ENCODE assay signal across 28 mouse cellular contexts in genomic region chr2:130928530-130928929, GRCm38 (mm10).
"Had no signal": no experiment of that assay in that cellular context is flagged by ENCODE, and none has a peak within 500 bp of the region (broad histone marks: within the 10 kb centered on the region; RNA-seq: fewer than 3 reads in every experiment).

No protein-coding gene starts in this region.

- H3K9me3 ChIP-seq: embryonic facial prominence, embryonic 10.5 days; embryonic facial prominence, embryonic 12.5 days; embryonic facial prominence, embryonic 13.5 days; embryonic facial prominence, embryonic 15.5 days; forebrain, embryonic 10.5 days; forebrain, embryonic 12.5 days; forebrain, embryonic 13.5 days; forebrain, embryonic 15.5 days had no signal

- H3K36me3 ChIP-seq: embryonic facial prominence, embryonic 10.5 days; embryonic facial prominence, embryonic 12.5 days; embryonic facial prominence, embryonic 13.5 days; embryonic facial prominence, embryonic 15.5 days; forebrain, embryonic 10.5 days; forebrain, embryonic 12.5 days; forebrain, embryonic 15.5 days had no signal

- DNase-seq: cerebellum, adult 8-10 months; cerebellum, adult 9-10 months; cerebellum, adult 9-11 months; cerebellum, postnatal 10 days; cerebellum, postnatal 14 days; cerebellum, postnatal 25 days; cerebellum, postnatal 36 days; embryo, embryonic 11 days; forebrain, postnatal 0 days; gastrocnemius, adult 2 months; gastrocnemius, postnatal 10 days; gastrocnemius, postnatal 14 days; gastrocnemius, postnatal 25 days; gastrocnemius, postnatal 36 days; heart, adult 11 months; heart, adult 18-20 months; heart, adult 2 months had no signal

- H3K27me3 ChIP-seq: embryonic facial prominence, embryonic 12.5 days; embryonic facial prominence, embryonic 13.5 days; embryonic facial prominence, embryonic 15.5 days; forebrain, embryonic 12.5 days; forebrain, embryonic 13.5 days; forebrain, embryonic 15.5 days had no signal

- H3K27ac ChIP-seq: embryonic facial prominence, embryonic 10.5 days; embryonic facial prominence, embryonic 12.5 days; embryonic facial prominence, embryonic 13.5 days; embryonic facial prominence, embryonic 15.5 days; forebrain, embryonic 10.5 days; forebrain, embryonic 12.5 days; forebrain, embryonic 13.5 days; forebrain, embryonic 15.5 days; gastrocnemius, adult 2 months; heart, adult 2 months had no signal

- H3K4me2 ChIP-seq: embryonic facial prominence, embryonic 12.5 days; embryonic facial prominence, embryonic 13.5 days; embryonic facial prominence, embryonic 15.5 days; forebrain, embryonic 12.5 days; forebrain, embryonic 13.5 days; forebrain, embryonic 15.5 days had no signal

- H3K9ac ChIP-seq: embryonic facial prominence, embryonic 12.5 days; embryonic facial prominence, embryonic 13.5 days; embryonic facial prominence, embryonic 15.5 days; forebrain, embryonic 12.5 days; forebrain, embryonic 13.5 days; forebrain, embryonic 15.5 days; forebrain, postnatal 0 days had no signal

- ATAC-seq: forebrain, embryonic 13.5 days; forebrain, embryonic 14.5 days; forebrain, embryonic 15.5 days; forebrain, embryonic 16.5 days; forebrain, postnatal 0 days had no signal

- H3K4me1 ChIP-seq: embryonic facial prominence, embryonic 10.5 days; forebrain, embryonic 10.5 days; forebrain, embryonic 12.5 days; forebrain, embryonic 13.5 days; forebrain, embryonic 15.5 days had no signal

- H3K4me3 ChIP-seq: embryonic facial prominence, embryonic 10.5 days; embryonic facial prominence, embryonic 12.5 days; embryonic facial prominence, embryonic 13.5 days; embryonic facial prominence, embryonic 15.5 days; erythroblast, embryonic 14.5 days; forebrain, embryonic 10.5 days; forebrain, embryonic 12.5 days; forebrain, embryonic 13.5 days; forebrain, embryonic 15.5 days; gastrocnemius, adult 2 months; heart, adult 2 months had no signal
